In genomic region chr4:110020255-110020654, GRCm38 (mm10) we compare ENCODE assay signal across 9 mouse cellular contexts. TPM values are rescaled to one million over a fixed set of nuclear protein-coding genes. Genes with fewer than 3 reads are reported as not detected.
DNase-seq lines count a peak whose midpoint lies in the region; ATAC-seq lines count a peak whose summit lies in the region.
"Had no signal": no experiment of that assay in that cellular context is flagged by ENCODE, and none has a peak within 500 bp of the region (broad histone marks: within the 10 kb centered on the region; RNA-seq: fewer than 3 reads in every experiment).

No protein-coding gene starts in this region.

- no peaks in the 10 kb centered on the region for H3K4me1 ChIP-seq in heart, embryonic 16.5 days (ENCODE audit: control insufficient read depth, insufficient read depth, low read length)
- no peaks in the 10 kb centered on the region for H3K4me1 ChIP-seq in liver, embryonic 12.5 days
- H3K4me1 ChIP-seq in neural tube, embryonic 13.5 days (replicated peaks) = peaks cover 7% of the 10 kb centered on the region; the same call in 1 of the 2 replicates

- H3K9ac ChIP-seq in heart, embryonic 16.5 days (ENCODE audit: low read length) = no peak overlapping the region
- H3K9ac ChIP-seq in liver, embryonic 12.5 days = no peak overlapping the region
- H3K9ac ChIP-seq in neural tube, embryonic 13.5 days = peak overlapping the region; percentile 57; the same call in 1 of the 2 replicates

- peaks cover 2% of the 10 kb centered on the region for H3K27me3 ChIP-seq in heart, embryonic 16.5 days (ENCODE audit: control insufficient read depth, insufficient read depth, low read length)
- H3K27me3 ChIP-seq in liver, embryonic 12.5 days (replicated peaks) = peaks cover 47% of the 10 kb centered on the region
- peaks cover 17% of the 10 kb centered on the region for H3K27me3 ChIP-seq in neural tube, embryonic 13.5 days

- no peak for ATAC-seq in heart, embryonic 16.5 days (replicated peaks; ENCODE audit: extremely low read depth, insufficient read depth, low FRiP score)
- no peak for ATAC-seq in liver, embryonic 12.5 days
- ATAC-seq in neural tube, embryonic 13.5 days (ENCODE audit: low read depth) = peak; percentile 57

- H3K27ac ChIP-seq in heart, embryonic 16.5 days (ENCODE audit: low read length) = no peak overlapping the region
- H3K27ac ChIP-seq in liver, embryonic 12.5 days = no peak overlapping the region
- no peak overlapping the region for H3K27ac ChIP-seq in neural tube, embryonic 13.5 days (replicated peaks)

- H3K4me3 ChIP-seq in heart, embryonic 16.5 days (ENCODE audit: low read length) = no peak overlapping the region
- H3K4me3 ChIP-seq in liver, embryonic 12.5 days = no peak overlapping the region
- H3K4me3 ChIP-seq in neural tube, embryonic 13.5 days = peak overlapping the region; percentile 20; the same call in 1 of the 2 replicates
- H3K4me3 ChIP-seq: erythroblast, embryonic 14.5 days had no signal

- DNase-seq in CD4-positive, CD25-positive, alpha-beta regulatory T cell, adult 2 months (ENCODE audit: low read depth, low spot score) = peak; percentile 78
- DNase-seq in brain, adult 2 months (ENCODE audit: low read depth, low spot score) = peak; percentile 84
- peak; percentile 31 for DNase-seq in fibroblast of lung, adult 2 months (ENCODE audit: low read depth)
- peak; percentile 68 to 84 for DNase-seq in kidney, postnatal 25 days
- DNase-seq in testis, postnatal 14 days (ENCODE audit: low spot score) = peak; percentile 54

- no peaks in the 10 kb centered on the region for H3K36me3 ChIP-seq in heart, embryonic 16.5 days (ENCODE audit: control insufficient read depth, insufficient read depth)
- H3K36me3 ChIP-seq in liver, embryonic 12.5 days = no peaks in the 10 kb centered on the region
- H3K36me3 ChIP-seq in neural tube, embryonic 13.5 days = no peaks in the 10 kb centered on the region

- 15% methylated on average over 12 of the region's 12 CpGs for WGBS in heart, embryonic 16.5 days
- 16% methylated on average over 12 of the region's 12 CpGs for WGBS in liver, embryonic 12.5 days (ENCODE audit: insufficient replicate concordance)
- 12% methylated on average over 12 of the region's 12 CpGs for WGBS in neural tube, embryonic 13.5 days

- H3K9me3 ChIP-seq in heart, embryonic 16.5 days (replicated peaks; ENCODE audit: control insufficient read depth, low read length) = no peaks in the 10 kb centered on the region
- no peaks in the 10 kb centered on the region for H3K9me3 ChIP-seq in liver, embryonic 12.5 days (replicated peaks)
- no peaks in the 10 kb centered on the region for H3K9me3 ChIP-seq in neural tube, embryonic 13.5 days

- peak overlapping the region; percentile 47 for H3K4me2 ChIP-seq in heart, embryonic 16.5 days (ENCODE audit: low read depth, low read length)
- peak overlapping the region; percentile 25; the same call in 1 of the 2 replicates for H3K4me2 ChIP-seq in liver, embryonic 12.5 days
- peak overlapping the region; percentile 53 for H3K4me2 ChIP-seq in neural tube, embryonic 13.5 days

RNA-seq across cellular contexts. Expression of gene Dmrta2, which starts 42.4 kb away (rescaled TPM):
- 0.04 TPM in 1 of 2 replicates, not detected in the other for polyA plus RNA-seq in heart, embryonic 16.5 days (2015; fragmentation: Nextera tagmentation; extraction: Ambion mirVana)
- polyA plus RNA-seq in liver, embryonic 12.5 days (2016; fragmentation: Nextera tagmentation; extraction: Ambion mirVana) = 0.05 TPM in 2 replicates
- 0.14 and 0.17 TPM in 2 replicates for polyA plus RNA-seq in neural tube, embryonic 13.5 days (2015; fragmentation: Nextera tagmentation; extraction: Ambion mirVana)

Comparison
In these comparisons a context has a peak if more than half of its experiments do, and no peak if none do; other contexts are left out.
1. DNase-seq: peak in every context shown above with its lines; median percentile 84 in brain, adult 2 months; 78 in CD4-positive, CD25-positive, alpha-beta regulatory T cell, adult 2 months; 76 in kidney, postnatal 25 days; 54 in testis, postnatal 14 days; 31 in fibroblast of lung, adult 2 months.